Mouse (Mus musculus) T-cell, adult 2 months (primary cell): Measurements from ENCODE around the gene Pbld1.
"Not testable (repeated sequence)": the region's sequence is repeated elsewhere in the genome, so short reads cannot be mapped to it uniquely, and the experiment has no call there.

Experiments
- DNase-seq: peaks from one replicate; pipeline ENCODE4 v3.0.0; 2022; ENCODE audit warnings: low spot score

The Pbld1 gene

DNA sequence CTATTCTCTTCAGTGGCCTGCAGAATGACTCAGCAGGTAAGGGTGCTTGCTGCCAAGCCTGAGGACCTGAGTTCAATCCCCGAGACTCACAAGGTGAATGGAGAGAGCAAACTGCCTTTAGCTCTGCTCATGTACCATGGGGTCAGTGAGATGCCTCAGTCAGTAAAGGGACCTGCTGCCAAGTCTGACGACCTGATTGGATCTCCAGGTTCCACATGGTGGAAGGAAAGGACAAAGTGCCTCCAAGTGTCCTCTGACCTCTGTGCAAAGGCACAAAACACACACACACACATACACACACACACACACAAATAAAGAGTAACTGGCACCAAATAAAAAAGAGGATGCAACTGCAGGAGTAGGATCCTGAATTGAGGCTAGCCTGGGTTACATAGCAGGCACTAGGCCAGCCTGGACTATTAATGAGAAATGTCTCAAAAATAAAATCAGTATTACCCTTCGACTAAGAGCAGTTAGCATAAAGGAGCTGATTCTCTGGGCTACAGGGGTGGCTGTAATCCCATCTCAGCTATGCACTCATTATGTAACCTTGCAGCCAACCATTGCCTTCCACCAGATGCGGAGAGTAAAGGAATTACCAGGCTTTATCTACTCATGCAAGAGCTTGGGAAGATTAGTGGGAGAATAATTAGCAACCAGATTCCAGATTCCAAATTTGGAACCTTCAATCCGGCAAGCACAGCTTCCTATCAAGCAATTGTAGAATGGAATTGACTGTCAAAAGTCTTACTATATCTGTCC is 19.9 kb upstream of the Pbld1 start:
- DNase-seq = no peak

DNA sequence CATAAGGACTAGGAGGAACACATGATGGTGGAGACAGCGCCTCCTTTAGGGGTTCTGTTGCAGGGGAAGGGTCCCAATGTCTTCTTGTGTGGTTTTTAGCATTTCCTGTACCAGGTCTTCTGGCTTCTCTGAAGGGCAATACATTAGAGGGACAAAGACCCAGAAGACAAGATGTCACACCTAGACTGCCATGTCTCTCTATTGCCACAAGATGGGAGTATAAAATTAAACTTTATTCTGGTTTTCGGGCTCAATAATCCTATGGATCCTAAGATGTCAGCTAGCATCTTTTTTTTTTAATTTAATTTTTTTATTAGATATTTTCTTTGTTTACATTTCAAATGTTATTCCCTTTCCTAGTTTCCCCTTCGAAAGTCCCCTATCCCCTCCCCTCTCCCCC is 16.8 kb upstream of the Pbld1 start:
- no peak for DNase-seq

GRCm38 (mm10) chr10:63047751-63048150 is 12.2 kb upstream of the Pbld1 start:
- no peak for DNase-seq

GRCm38 (mm10) chr10:63049106-63049505 is 10.9 kb upstream of the Pbld1 start:
- DNase-seq = no peak

- DNase-seq = no peak
Observed at GRCm38 (mm10) chr10:63051267-63051666, 8.7 kb upstream of the Pbld1 start.

DNA sequence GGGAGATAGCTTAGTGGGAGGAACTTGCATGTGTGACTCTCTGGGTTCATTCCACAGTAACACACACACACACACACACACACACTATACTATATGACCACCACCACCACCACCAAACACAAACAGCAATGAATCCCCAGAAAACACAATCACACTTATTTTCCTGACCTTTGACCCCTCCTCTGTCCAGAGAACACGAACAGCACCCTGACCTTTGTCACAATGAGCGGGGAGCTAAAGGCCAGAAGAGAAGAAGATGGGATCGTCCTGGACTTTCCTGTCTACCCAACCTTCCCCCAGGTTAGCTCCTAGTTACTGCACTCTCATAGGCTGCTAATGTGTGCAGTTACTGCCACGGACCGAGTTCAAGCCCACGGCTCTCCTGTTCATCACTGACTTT is 8.0 kb upstream of the Pbld1 start:
- DNase-seq = no peak

DNA sequence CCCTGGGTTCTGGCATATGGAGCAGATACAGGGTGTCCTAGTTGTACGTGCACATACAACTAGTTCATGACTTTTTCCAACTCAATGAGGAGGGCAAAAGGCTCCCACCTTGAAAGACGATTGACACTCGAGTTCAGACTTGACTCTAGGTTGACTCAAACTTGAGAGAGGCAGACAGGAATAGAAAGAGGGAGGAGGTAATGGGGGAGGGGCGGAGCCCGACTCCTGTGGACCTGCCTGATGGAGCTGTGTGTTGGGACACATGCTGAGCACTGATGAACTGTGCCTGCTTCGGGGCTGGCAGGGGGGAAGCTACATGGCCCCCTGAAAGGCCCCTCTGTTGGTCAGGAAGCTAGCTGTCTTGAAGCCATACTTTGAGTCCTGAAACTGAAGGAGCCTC is 7.0 kb upstream of the Pbld1 start:
- no peak for DNase-seq

DNA sequence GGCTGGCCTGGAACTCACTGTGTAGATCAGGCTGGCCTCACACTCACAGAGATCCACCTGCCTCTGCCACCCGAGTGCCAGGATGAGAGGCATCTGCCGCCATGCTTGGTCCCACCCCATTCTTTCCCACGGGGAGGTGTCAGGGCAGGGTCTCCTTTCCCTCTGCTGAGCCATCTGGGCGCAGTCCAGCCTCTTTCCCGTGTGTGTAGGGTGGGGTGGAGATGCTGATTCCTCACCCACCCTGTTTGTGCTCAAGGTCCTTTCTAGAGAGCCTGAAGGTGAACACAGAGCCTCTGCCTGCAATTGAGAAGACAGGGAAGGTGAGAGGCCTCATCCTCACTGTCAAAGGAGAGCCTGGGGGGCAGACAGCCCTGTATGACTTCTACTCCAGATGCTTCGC is 5.9 kb upstream of the Pbld1 start:
- not testable (repeated sequence) for DNase-seq

DNA sequence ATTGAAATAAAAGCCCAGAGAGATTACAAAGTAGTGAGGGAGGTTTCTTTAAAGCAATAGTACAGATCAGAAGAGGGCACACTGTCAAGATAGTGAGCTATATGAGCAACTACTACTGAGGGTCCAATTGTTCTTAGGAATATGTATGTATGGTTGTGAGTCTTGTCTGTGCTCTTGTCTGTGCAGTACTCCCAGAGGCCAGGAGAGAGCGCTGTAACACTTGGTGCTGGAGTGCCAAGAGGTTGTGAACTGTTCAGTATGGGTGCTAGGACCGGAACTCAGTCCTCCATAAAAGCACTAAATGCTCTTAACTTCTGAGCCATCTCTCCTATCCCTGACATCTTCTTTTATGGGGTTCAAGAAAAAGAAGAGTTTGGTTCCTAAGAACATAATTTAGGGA is 5.4 kb upstream of the Pbld1 start:
- no peak for DNase-seq

DNA sequence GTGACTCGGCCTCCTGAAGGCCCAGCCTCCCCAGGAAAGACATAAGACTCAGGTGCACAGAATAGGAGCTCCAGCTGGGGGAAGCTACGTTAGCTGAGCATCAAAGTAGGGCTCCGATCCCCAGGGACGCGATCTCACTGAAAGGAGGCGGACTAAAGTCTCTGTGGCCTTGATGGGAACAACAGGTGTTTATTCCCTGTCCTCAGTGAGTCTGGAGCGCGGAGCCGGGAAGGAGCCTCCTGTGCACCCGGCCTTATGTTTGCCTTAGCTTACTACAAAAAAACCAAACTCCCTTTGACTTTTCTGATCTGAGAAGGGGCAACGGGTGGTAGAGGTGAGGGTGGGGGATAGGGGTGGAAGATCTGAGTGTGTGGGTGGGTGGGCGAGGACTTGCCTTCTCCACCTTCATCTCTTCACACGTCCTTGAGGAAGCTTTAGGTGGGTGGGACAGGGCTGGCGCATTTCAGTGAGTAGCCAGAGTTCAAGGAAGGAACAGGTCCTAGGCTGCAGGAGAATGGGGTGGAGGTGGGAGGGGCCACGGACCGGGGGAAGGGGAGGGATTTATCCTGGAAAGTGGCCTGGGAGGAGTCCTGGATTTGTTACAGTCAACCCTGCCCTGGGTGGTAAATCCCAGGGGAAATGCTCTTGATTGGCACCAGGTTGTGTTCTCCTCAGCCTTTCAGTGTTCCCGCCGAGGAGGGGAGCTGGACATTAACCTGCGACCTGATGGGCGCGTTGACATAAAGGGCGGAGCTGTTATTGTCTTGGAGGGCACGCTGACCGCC is 2.8 kb upstream of the Pbld1 start:
- no peak for DNase-seq

GRCm38 (mm10) chr10:63060406-63060805 is 444 bp downstream of the Pbld1 start:
- DNase-seq = no peak

DNA sequence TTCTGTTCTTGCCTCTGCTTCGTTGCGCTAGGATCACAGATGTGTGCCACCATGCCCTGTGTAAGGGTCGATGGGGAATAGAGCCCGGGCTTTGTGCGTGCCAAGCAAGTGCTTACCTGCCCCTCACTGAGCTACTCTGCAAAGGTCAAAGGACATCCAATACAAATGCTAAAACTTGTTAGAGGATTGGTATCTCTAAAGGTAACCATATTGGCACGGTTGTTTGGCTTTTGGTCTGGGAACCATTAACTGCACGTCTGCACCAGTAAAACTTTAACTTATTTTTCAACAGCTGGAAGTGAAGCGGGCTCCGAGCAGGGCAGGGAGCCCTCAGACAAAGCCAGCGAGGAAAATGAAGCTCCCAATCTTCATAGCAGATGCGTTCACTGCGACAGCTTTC is 1.3 kb downstream of the Pbld1 start:
- DNase-seq = no peak

DNA sequence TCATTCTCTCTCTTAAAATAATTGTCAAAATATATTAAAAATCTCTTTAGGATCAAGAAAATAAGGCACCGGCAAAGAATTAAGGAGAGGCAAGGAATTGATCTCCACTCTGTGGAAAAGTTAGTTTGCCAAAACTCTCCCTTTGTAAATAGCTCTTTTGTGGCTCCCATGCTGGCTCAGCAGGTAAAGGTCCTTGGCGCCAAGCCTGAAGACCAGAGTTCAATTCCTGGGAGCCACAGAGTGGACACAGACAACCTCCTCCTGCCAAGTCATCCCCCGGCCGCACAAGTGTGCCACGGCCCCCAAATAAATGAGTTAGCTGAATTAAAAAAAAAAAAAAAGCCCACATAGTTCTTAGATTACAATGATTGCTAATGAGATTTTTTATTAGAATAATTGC is 2.7 kb downstream of the Pbld1 start:
- DNase-seq = no peak

- DNase-seq = no peak
Observed at GRCm38 (mm10) chr10:63063365-63063764, 3.4 kb downstream of the Pbld1 start.

DNA sequence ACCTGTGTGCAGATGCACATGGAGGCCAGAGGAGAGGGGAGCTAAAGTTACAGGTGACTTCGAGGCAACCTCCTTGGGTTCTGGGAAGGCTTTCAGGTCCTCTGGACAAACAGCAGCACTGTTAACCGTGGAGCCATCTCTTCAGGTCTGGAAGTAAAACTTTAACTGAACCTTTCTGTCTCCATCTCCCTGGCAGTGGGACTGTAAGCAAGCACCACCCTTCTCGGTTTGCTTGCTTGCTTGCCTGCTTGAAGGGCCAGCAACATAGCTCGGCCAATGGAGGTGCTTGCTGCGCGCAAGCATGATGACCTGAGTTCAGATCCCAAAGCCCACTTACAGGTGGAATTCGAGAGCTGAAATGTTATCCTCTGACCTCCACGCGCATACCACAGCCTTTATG is 4.6 kb downstream of the Pbld1 start:
- DNase-seq = no peak

- no peak for DNase-seq
Observed at GRCm38 (mm10) chr10:63065561-63065960, 5.6 kb downstream of the Pbld1 start.

GRCm38 (mm10) chr10:63065988-63066387 is 6.0 kb downstream of the Pbld1 start:
- DNase-seq = peak; percentile 65

DNA sequence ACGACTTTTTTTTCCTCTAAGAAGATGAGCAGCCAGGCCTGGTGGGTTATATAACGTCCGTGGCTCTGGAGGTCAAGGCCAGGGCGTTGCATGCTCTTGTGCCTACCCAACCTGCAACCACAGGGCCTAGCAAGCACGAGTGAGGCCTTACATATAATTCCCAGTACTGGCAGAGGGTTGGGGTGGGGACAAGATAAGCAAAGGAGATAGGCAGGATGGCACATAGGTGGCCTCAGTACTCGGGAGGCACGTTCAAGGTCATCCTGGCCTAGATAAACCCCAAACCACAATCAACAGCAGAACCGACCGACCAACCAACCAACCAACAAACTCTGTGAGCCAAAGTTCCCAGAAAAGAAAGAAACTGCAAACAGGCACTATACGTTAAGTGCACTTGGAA is 26.3 kb downstream of the Pbld1 start:
- DNase-seq = no peak

DNA sequence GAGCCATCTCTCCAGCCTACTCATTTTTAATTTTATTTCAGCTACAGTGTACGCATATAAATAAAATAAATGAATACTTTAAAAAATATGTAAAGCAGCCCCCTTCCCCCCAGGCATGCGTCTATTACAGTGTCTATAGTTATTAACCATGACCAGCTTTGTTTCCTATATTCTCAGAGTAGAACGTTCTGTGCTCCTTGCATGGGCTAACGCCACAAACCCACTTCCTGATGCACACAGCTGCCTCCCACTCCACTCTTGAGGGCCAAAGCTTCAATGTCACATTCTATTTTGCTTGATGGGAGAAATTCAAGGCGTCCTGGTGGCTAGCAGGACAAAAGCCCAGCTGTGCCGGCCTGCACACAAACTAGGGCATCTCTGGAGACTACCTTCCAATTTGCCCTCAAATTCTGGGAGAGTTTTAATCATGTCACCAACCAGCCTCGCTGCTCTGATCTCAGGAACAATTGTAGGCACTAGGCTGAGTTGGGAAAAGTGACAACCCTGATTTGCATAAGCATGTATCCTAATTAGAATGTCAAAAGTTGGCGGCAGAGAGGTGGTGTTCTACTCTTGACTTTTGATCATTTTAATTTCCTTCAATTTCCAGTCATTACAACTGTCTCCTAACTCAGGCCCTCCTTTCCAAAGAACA is 29.3 kb downstream of the Pbld1 start:
- no peak for DNase-seq

DNA sequence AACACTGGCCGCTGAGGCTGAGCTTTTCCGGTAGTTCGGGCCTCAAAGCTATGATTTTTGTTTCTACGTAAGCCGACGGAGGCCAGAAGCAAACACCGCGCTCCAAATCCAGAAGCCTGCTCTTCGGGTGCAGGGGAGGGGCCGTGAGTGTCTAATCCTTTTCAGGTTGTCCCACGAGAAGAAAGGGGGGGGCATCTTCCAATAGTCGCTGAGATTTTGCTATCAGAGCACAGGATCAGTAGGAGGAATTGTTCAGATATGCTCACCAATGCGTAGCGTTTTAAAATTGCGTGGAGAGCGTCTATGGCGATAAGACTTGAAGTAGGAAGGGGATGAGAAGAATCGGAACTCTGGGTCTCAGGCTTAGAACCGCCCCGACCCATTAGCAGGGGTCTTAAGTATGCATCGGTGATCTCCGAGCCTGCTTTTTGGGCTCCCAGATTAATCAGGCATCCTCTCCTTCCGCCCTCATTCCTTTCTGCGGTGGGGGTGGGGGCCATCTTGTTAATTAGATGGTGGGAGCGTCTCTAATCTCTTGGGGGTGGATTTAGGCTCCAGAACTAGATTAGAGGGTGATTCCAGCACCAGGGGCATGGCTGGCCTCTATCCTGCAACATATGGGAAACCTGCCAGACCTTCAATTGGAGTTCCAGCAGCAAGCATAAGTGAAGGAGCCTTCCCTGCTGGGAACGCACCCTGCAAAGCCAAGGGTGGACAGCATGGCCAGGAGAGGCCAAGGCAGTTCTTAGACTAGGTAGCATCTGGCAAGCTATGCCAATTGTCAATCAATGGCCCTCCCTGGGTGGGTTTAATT is 30.0 kb downstream of the Pbld1 start:
- DNase-seq = peak; percentile 21

DNA sequence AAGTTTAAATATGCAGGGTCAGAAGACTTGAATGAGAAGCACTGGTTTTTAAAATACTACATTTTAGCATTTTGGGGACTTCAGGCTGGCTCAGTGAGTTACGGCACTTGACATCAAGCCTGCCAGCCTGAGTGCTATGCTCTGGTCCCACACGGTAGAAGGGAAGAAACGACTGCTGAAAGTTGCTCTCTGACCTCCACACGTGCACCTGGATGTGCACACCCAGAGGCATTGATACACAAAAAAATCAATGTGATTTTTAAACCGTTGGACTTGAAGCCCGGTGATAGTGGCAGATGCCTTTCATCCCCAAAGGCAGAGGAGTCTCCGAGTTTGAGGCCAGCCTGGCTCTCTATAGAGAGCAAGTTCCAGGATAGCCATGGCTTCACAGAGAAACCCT is 32.0 kb downstream of the Pbld1 start:
- no peak for DNase-seq
